Mouse (Mus musculus) c-Kit-positive CD71-positive TER-119-negative erythroid progenitor cells, embryonic 14.5 days (primary cell): Measurements from ENCODE around the gene Farsa.

Experiments used
- DNase-seq: peaks from one replicate; pipeline ENCODE4 v3.0.0-alpha.2; 2013; ENCODE audit warnings: low read depth

Gene Farsa

GRCm38 (mm10) chr8:84910551-84910950 lies 53.8 kb downstream of the Farsa start:
- DNase-seq = no peak

GRCm38 (mm10) chr8:84911854-84912253 lies 55.1 kb downstream of the Farsa start:
- no peak for DNase-seq

- DNase-seq = no peak
Observed at GRCm38 (mm10) chr8:84912391-84912790, 55.6 kb downstream of the Farsa start.

- peak; percentile 83 for DNase-seq
Observed at GRCm38 (mm10) chr8:84912895-84913501, 56.2 kb downstream of the Farsa start.

- DNase-seq = no peak
Observed at GRCm38 (mm10) chr8:84913502-84913900, 56.7 kb downstream of the Farsa start.

- peak; percentile 82 for DNase-seq
Observed at GRCm38 (mm10) chr8:84913960-84914359, 57.2 kb downstream of the Farsa start.

GRCm38 (mm10) chr8:84915269-84915668 lies 58.5 kb downstream of the Farsa start:
- no peak for DNase-seq

- no peak for DNase-seq
Observed at GRCm38 (mm10) chr8:84917781-84918180, 61.0 kb downstream of the Farsa start.

- no peak for DNase-seq
Observed at GRCm38 (mm10) chr8:84918646-84919045, 61.9 kb downstream of the Farsa start.
